Mouse (Mus musculus): ENCODE measurements around the gene Acyp2. TPM values are rescaled to one million over a fixed set of nuclear protein-coding genes. Genes with fewer than 3 reads are reported as not detected.

Acyp2 gene
- polyA plus RNA-seq, 1 experiment from 2014 or later, result 9.1 TPM

- Histone ChIP-seq H3K27ac (ENCODE audit: low read depth) (peak within 1 kb of the TSS; percentile 73; the same call in 1 of the 2 replicates), H3K9ac (ENCODE audit: low read length) (peak within 1 kb of the TSS; percentile 64), H3K4me2 (ENCODE audit: low read length) (peak within 1 kb of the TSS; percentile 90), H3K36me3 (ENCODE audit: control insufficient read depth, insufficient read depth, low read length) (no peaks in the 10 kb centered on the region), H3K9me3 (ENCODE audit: control insufficient read depth, low read length) (no peaks in the 10 kb centered on the region), H3K27me3 (replicated peaks; ENCODE audit: control insufficient read depth, insufficient read depth, low read length) (no peaks in the 10 kb centered on the region), H3K4me3 (ENCODE audit: low read depth, low read length) (peak within 1 kb of the TSS; percentile 43), H3K4me1 (replicated peaks; ENCODE audit: control insufficient read depth, insufficient read depth, low read length) (no peaks in the 10 kb centered on the region)
- DNase-seq (ENCODE audit: low spot score) (peak; percentile 87), ATAC-seq (replicated peaks; ENCODE audit: low FRiP score, low TSS enrichment, low read depth) (peak; percentile 90)
- 7% methylated on average over 17 of the region's 17 CpGs for WGBS
Observed at GRCm38 (mm10) chr11:30471751-30472593, 177.4 kb downstream of the Acyp2 start, which contains the start of gene 4930505A04Rik. TSS of gene 4930505A04Rik (minus strand) at chr11:30471827.

GRCm38 (mm10) chr11:30471187-30471586 is 178.2 kb downstream of the Acyp2 start:
- no peaks in the 10 kb centered on the region for H3K4me1 ChIP-seq (replicated peaks; ENCODE audit: control insufficient read depth, insufficient read depth, low read length)
- peak overlapping the region; percentile 73; the same call in 1 of the 2 replicates for H3K27ac ChIP-seq (ENCODE audit: low read depth)
- 60% methylated on average over 8 of the region's 8 CpGs for WGBS
- DNase-seq (ENCODE audit: low spot score) (no peak), ATAC-seq (replicated peaks; ENCODE audit: low FRiP score, low TSS enrichment, low read depth) (peak; percentile 14; the same call in 1 of the 2 replicates)
- H3K4me3 ChIP-seq (ENCODE audit: low read depth, low read length), result 0 out of 2 replicates have a peak overlapping the region, but pooled peaks have one; percentile 43
- H3K4me2 ChIP-seq (ENCODE audit: low read length), result peak overlapping the region; percentile 90
- H3K9ac ChIP-seq (ENCODE audit: low read length), result peak overlapping the region; percentile 64; the same call in 1 of the 2 replicates
- H3K9me3 ChIP-seq (ENCODE audit: control insufficient read depth, low read length), result no peaks in the 10 kb centered on the region
- no peaks in the 10 kb centered on the region for H3K36me3 ChIP-seq (ENCODE audit: control insufficient read depth, insufficient read depth, low read length)
- no peaks in the 10 kb centered on the region for H3K27me3 ChIP-seq (replicated peaks; ENCODE audit: control insufficient read depth, insufficient read depth, low read length)

Other genes starting within 250 kb of the Acyp2 start
- gene 4930505A04Rik, start 177.8 kb downstream of the Acyp2 start, polyA plus RNA-seq (2014; fragmentation: Nextera tagmentation; extraction: Ambion mirVana), result not detected in 2 replicates
- gene Psme4, start 122.1 kb upstream of the Acyp2 start, polyA plus RNA-seq (2014; fragmentation: Nextera tagmentation; extraction: Ambion mirVana), result 26.1 and 29.3 TPM in 2 replicates
- 0.12 and 0.14 TPM in 2 replicates for gene Gpr75, start 235.8 kb upstream of the Acyp2 start, polyA plus RNA-seq (2014; fragmentation: Nextera tagmentation; extraction: Ambion mirVana)
- 24.2 and 30.9 TPM in 2 replicates for gene Asb3, start 235.8 kb upstream of the Acyp2 start, polyA plus RNA-seq (2014; fragmentation: Nextera tagmentation; extraction: Ambion mirVana)

All from intestine, embryonic 14.5 days (tissue).